Mouse (Mus musculus) layer of hippocampus, adult 9-10 months (tissue): ENCODE data around the gene Dusp5.

ENCODE experiments used
- DNase-seq: peaks from one replicate; pipeline ENCODE4 v3.0.0; 2022; ENCODE audit warnings: low spot score

Dusp5 gene

DNA sequence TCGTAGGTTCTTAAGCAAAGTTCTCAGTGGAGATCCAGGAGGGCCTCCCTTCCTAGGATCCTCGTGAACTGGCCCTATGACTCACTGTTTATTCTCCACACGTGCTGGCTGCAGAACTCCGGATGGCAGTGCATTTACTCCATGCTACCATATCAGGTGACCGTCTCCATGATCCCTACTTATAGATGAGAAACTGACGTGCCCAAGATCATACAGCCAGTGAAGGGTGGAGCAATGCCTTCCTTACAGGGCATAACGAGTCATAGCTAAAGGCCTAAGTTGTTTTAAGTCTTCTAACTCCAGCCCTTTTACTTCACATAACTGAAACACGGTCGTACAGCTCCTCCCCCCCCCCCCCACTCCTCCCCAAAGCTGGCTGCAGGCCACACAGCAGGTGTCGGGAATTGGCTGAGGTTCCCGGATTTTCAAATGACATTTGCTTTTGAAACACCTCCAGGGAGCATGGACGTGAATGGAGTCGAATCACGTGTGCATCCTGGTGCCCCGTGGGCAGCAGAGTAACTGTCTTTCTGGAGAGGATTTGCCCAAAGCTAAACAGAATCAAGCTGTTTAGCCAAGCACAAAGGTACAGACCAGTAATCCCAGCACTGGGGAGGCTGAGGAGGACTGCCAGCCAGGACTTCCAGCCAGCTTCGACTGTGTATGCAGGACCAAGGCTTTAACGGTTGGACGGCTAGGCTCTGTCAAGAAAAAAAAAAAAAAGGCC, 11.4 kb upstream of the Dusp5 start:
- no peak for DNase-seq

DNA sequence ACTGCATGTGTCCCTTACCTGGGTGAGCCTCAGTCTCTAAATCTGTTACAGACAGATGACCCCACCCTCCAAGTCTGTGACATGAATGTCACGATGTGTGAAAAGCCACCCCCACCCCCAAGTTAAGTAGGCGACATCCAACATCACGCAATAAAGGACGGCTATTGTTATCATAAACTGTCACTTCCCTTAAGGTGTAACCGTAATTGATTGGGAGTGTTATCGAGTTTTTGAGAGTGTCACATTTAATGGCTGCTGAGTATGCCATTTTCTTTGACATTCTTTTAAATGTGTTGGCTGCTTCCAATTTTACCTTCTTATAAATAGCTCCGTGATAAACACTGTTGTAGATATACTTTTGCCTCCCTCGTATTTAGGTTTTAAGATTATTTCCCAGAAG, 9.4 kb upstream of the Dusp5 start:
- DNase-seq, result no peak

DNA sequence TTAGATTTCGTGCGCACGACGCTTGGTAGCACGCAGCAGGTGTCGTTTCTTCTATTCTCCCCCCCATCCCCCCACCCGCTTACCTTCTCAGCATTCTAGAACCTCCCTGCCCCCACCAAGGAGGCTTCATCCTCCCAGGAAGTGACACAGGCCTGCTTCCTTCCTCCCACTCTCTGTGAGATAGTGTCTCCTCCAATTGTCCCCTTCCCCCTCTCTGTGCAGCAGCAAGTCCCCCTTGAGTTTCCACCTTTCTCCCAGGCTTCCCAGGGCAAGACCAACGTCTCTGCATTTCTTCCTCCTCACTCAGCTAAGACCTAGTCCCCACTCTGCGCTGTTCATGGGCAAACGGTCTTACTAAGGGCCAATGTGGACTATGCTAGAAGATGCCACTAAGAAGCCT, 8.9 kb upstream of the Dusp5 start:
- DNase-seq, result no peak

DNA sequence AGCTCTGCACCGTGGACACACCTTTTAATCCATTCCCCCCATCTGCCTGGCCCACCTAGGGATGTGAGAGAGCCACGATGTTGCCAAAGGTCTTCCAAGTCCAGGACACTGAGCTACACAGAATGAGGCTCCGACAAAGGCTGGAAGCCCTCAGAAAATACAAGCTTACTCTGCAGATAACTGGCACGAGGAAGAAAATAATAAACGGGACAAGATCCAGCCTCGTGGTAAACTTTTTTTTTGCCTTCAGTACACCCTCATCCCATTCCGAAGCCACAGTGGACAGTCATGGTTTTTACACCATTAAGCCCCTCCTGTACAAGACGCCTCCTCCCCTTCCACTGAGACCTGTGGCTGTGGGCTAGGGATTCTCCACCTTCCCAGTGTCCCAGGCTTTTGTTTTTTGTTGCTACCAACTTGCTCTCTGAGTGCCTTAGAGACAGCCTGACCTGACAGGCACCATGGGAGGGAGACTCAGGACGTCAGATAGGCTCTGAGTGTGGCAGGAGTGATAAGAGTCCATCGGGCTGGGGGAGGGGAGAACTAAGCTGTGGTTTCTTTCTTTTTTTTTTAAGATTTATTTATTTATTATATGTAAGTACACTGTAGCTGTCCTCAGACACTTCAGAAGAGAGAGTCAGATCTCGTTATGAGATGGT, 7.6 kb upstream of the Dusp5 start:
- no peak for DNase-seq

DNA sequence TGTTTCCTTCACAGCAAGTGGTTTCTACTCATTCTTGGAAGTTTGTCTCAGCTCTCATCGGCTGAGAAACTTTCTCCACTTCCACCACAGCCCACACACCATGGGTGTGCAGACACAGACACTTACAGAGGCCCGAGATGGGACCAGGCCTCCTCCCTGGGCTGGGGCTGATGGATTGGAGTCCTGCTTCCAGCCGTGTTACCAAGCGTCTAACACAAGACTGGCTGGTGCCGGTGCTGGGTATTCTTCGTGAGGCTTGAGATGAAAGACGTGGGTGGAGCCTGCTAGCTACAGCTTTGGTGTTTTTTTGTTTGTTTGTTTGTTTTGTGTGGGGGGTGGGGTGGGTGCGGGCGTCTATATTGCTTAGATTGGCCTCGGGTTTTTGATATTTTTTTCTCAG, 1.4 kb upstream of the Dusp5 start:
- DNase-seq, result no peak

DNA sequence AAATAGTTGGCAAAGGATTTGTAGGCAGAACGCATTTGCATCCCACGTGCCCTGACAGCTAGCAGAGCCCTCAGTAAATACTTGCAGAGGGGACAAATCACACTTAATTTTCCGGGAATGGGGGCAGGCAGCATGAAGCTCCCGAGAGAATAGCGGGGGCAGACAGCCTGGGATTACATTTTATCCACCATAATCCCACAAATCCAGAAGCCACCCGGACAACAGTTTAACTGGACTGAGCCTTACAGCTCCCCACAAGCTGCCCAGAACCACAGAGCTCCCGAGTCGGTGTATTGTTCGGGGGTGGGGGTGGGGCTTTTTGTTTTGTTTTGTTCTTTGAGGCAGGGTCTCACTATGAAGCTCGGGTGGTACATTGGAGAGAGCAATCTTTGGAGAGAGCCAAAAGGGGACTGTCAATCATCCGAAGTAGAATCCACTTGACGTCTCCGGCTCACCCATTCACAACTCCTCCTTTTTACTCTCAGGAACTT, 733 bp upstream of the Dusp5 start:
- no peak for DNase-seq

DNA sequence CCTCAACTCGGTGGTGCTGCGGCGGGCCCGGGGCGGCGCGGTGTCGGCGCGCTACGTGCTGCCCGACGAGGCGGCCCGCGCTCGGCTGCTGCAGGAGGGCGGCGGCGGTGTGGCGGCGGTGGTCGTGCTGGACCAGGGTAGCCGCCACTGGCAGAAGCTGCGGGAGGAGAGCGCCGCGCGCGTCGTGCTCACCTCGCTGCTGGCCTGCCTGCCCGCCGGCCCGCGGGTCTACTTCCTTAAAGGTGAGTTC, 471 bp downstream of the Dusp5 start:
- DNase-seq, result no peak

DNA sequence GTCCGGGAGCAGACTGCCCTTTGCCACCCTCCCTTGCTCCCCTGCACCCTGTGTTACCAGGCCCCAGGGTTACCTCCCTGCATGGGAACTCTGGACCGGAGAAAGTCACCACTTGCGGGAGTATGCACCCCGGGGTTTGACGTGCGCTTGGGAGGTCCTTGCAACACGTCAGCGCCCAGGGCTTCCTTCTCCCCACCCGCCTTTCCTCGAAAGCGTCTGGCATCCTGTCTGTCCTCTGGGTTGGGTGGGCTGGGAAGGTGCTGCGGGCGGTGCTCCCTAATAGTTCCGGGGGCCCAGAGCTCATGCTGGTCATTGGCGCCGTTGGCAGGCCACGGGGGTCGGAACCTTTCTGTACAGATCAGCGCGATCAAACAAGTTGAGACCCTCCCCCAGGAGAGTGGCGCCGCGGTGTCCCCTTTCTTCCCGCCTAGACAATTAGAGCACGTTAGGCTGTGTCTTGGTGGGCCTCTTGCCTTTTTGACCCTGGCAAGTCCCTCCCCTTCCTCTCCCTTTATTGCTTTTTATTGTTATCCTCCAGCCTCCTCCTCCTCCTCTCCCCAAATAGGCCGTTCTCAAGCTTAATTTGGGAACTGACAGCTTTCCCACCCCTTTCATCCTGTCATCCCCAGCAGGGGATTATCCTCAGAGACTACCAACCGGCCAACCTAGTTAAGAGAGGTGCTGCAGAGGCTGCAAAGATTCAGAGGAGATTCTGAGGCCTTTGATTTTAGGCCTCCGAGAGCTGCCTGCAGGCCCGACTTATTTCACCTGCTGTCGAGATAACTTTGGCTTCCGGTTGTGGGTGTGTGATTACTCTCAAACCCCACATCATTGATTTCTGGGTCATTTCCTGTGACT, 1.0 kb downstream of the Dusp5 start:
- DNase-seq, result no peak

DNA sequence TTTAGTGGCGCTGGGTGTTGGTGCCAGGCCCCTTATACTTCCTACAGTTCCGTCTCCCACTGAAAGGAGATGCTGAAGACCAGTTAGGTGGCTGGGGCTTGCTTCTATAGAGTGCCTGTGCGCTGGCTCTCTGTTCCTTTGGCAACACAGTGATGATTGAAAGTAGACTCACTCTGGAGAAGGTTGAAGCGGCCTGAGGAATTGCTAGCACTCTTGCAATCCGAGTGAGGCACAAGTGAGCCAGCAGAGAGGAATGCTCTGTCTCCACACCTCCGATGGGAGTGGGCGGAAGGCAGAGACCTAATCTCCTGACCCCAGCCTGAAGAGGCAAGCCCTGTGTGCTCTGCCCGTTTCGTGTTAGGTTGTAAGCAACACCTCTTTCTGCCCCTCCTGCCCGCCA, 2.5 kb downstream of the Dusp5 start:
- DNase-seq, result no peak

DNA sequence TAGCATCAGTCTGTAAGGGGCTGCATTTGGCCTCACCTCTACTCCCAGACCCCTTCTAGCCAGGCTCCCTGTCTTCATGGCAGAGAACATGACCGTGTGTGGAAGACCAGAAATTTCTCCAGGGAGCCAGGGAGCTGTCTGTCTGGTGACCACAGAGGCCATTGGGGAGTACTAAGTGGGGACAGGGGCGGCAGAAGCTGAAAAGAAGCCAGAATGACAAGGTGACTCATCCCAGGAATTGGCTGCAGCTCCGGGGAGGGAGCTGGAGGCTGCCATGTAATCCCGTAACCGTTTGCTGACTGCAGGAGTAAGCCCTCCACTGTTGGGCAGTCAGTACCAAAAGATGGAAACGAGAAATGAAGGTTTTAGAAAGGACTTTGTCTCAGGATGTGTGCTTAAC, 3.1 kb downstream of the Dusp5 start:
- no peak for DNase-seq

DNA sequence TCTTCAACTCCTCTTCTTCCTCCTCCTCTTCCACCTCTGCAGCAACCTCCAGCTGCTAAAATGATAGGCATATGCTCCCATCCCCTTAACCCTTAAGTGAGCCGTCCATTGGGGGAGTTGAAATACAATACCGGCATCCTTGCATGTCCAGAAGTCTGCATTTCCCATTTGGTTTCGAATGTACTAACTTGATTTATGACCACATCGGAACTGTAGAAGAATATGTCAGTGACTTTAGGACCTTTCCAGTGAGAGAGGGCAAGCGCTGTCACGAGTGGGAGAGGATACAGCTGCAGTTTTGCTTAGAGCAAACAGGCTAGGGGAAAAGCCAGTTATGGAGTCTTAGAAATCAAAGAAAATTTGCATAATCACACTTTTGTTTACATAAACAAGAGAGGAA, 3.8 kb downstream of the Dusp5 start:
- DNase-seq, result no peak

DNA sequence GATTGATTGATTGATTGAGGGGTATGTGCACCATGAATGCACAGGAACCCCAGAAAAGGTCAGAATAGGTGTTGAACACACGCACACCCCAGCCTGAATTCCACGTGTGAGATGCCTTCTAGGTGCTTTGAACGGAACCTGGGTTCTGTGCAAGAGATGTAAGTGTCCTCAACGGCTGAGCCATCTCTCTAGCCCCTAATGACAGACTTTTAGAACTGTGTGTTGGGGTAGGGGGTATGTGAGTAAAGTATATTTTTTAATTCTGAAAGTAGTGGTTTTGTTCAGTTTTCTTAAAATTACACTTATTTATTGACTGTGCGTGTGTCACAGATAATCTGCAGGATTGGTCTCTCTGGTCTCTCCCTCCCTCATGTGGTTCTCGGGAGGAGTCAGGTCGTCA, 4.3 kb downstream of the Dusp5 start:
- DNase-seq, result no peak

DNA sequence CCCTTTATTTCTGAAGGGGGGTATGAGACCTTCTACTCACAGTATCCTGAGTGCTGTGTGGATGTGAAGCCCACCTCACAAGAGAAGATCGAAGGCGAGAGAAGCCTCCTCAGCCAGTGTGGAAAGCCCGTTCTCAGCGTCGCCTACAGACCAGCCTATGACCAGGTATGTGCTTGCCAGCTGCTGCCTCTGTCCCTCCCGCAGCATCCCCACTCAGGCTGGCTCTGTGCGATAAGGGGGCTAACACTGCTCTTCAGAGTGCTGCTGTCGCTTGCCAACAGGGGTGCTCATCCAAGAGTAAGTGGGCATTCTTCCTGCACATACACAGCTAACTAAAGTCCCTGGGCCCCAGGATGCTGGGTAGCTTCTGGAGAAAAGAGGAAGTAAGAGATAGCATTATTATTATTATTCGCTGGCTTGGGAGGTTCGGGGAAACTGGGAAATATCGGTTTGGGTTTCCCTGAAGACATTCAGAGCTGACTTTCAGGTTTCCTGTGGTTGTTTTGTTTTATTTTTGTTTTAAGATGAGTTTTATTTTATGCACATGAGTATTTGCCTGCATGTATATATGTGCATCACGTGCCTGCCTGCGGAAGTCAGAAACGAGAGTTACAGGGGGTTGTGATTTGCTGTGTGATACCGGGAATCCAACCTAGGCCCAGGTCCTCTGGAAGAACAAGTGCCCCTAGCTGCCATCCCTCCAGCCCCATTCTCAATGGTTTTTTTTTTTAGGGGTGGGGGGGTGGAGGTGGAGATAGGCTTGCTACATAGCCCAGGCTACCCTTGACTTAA, 5.1 kb downstream of the Dusp5 start:
- no peak for DNase-seq

DNA sequence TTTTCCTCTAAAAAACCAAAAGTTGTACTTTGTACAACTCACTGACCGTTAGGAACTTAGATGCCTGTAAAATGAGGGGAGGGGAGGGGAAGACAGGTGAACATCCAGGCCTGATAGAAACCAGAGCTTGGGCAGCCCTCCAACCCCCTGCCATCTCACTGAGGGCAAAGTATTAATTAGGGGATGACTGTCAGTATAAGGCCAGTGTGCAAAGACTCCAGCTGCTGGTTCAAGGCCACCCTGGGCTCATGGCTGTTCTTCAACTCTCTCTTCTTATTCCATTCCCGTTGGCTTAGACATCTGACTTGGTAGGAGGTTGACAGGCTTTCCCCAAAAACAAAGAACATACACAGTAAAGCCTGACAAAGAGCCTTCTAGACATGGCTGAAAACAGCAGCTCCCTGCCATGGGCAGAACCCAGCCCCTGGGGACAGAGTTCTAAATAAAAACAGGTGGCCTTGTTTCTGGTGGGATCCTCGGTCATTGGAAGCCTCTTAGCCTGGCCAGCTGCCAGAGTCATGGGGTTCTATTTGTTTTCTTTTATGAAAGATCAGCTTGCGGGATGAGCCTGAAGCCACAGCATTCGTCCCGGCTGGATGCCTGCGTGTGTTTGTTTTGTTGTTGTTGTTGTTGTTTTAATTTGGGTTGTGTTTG, 6.0 kb downstream of the Dusp5 start:
- no peak for DNase-seq

DNA sequence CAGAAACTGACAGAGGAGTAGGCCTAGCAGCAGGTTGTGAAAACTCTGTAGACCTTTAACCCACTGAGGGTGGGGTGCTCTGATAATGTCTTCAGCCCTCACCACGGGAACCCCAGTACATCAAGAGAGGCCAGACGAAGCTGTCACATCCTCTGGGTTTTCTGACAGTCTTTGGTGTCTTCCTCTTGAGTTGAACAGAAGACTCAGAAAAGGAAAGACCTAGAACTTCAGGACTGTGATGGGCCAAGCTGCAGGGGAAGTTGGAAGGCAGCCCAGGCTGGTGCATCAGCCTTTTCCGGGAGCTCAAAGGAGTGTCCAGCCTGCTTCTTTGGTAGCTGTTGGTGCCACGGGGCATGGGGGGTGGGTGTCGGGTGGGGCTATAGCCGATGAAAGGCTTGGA, 6.5 kb downstream of the Dusp5 start:
- no peak for DNase-seq

DNA sequence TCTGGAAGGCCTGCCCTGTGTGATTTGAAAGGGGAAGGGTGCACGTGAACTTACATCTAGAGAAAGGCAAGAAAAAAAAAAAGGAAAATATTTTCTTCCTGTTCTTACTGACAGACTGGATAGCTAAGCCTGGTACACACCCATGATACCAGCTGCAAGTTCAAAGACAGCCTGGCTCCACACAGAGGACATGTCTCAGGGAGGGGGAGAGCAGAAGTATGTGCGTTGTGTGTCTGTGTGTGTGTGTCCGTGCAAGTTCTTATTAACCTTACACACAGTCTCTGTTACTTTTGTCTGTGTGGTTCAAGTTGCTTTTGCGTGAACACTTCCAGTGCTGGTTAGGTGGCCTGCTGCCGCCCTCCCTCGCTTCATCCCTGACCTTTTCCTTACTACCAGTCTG, 7.3 kb downstream of the Dusp5 start:
- no peak for DNase-seq

DNA sequence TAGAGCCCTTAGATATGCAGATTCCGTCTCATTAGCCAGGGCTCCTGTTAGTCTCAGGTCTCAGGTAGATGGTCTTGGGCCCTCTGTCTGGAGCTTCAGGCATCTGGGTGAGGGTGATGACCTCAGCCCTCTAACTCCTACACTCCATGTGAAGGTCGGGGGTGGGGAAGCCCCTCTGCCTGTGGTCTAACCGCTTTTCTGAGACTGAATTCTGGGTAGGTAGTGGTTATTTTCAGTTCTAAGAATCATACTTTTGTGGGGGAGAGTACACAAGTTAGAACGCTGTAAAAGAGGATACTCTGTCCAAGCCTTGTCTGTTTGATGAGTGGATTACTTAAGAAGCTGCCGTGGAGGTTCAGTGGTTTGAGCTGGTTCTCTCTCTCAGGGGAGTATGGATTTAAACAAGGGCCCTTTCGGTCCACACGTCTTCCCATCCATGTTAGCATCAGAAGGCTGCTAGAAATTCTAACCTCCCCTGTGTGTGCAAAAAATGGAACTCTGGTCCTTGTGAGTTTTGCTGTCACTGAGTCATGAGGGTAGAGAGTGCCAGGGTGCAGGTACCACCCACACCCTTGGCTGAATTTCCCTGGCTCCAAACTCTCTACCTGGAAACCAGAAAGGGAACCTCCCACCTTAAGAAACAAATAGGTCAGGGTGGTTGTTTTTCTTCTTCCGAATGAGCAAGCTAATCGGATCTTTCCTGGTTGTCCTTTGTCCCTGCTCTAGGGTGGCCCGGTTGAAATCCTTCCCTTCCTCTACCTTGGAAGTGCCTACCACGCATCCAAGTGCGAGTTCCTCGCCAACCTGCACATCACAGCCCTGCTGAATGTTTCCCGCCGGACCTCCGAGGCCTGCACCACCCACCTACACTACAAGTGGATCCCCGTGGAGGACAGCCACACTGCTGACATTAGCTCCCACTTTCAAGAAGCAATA, 8.1 kb downstream of the Dusp5 start:
- DNase-seq, result no peak

DNA sequence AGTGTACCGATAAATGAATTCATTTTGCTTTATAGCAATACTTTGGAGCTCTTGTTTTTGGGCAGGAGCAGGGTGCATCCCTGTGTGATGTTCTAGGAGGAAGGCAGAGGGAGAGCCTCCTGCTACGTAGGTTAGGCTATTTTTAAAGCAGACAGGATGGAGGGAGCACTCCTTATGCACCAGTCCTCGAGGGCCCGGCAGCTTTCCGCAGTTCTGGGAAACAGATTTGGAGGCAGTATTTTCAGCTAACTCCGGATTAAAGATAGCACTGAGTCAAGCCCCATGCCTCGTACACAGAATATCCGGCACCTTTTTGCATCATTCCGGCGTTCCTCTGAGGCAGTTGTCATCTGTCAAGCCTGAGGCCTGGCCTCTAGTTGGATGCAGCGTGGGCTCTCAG, 9.1 kb downstream of the Dusp5 start:
- DNase-seq, result no peak

DNA sequence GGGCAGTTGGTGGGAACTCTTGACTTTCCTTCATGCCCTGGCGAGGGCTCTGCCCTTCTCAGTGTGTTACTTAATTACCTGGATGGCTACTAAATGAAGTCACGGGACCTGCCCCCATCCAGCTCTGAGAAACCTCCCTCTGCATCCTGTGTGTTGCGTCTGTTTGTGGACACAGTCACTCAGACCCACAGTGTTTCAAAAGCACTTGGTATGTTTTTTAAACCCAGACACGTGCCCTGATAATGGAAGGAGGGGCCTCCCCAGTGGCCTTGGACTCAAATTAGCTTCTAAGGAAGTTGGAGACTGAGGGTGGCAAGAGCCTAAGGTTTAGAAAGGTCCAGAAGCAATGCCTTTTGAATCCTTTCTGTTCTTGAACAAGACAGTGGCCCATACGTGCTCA, 9.9 kb downstream of the Dusp5 start:
- DNase-seq, result no peak

DNA sequence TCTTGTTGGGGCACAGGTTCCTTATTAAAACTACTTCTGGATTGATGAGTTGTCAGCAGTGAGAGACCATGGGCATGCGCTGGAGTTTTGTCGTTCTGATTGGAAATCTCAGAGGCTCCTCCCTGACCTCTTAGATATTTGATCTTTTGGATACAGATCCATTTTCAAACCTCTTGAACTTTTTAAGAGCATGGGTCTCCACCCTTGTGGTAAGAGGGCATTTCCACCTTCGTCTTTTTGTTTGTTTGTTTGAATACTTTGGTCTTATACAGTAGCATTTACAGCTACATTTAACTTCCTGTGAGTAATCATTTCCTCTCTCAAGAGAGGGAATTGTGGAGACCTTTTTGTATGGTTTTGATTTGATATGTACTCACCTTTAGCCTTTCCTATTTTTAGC, 10.4 kb downstream of the Dusp5 start:
- DNase-seq, result no peak

DNA sequence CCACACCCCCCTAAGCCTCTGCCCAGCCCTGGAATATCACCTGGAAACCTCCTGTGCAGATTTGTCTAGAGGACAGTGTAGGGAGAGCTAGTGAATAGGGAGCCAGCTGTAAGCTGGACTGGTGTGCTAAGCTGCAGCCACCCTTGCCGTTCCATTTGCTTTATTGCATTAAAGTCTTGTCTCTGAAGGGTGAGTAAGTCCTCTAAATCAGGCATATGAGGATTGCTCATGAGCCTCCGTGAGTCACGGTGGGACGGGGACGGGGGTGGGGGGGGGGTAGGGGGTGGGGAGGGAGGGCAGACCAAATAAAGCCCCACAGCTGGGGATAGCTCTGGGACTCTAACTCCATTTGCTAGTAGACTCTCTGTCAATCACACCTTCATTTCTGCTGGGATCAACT, 14.7 kb downstream of the Dusp5 start:
- no peak for DNase-seq
